Mouse (Mus musculus): ENCODE results near the gene Dot1l. TPM values are rescaled to one million over a fixed set of nuclear protein-coding genes. Genes with fewer than 3 reads are reported as not detected.
"Not testable (repeated sequence)": the region's sequence is repeated elsewhere in the genome, so short reads cannot be mapped to it uniquely, and the experiment has no call there.

The Dot1l gene
- polyA plus RNA-seq, 1 experiment from 2014 or later, result 19.2 TPM

- Histone ChIP-seq H3K4me3 (ENCODE audit: low read length) (peak overlapping the region; percentile 36), H3K36me3 (ENCODE audit: control insufficient read depth, insufficient read depth) (no peaks in the 10 kb centered on the region; the same call in 1 of the 2 replicates), H3K9me3 (replicated peaks; ENCODE audit: control insufficient read depth, low read length) (no peaks in the 10 kb centered on the region), H3K4me1 (ENCODE audit: control insufficient read depth, insufficient read depth, low read length) (peaks cover 42% of the 10 kb centered on the region), H3K27ac (ENCODE audit: low read length) (peak overlapping the region; percentile 49), H3K27me3 (ENCODE audit: control insufficient read depth, insufficient read depth, low read length) (peaks cover 4% of the 10 kb centered on the region; the same call in 1 of the 2 replicates), H3K4me2 (ENCODE audit: low read depth, low read length) (peak overlapping the region; percentile 57), H3K9ac (ENCODE audit: low read length) (peak overlapping the region; percentile 67)
- 0 out of 2 replicates have a peak, but pooled peaks have one; percentile 10 for ATAC-seq (replicated peaks; ENCODE audit: extremely low read depth, insufficient read depth, low FRiP score)
- WGBS, result 4% methylated on average over 20 of the region's 20 CpGs
Observed at GRCm38 (mm10) chr10:80810084-80810483, 55.1 kb downstream of the Dot1l start.

GRCm38 (mm10) chr10:80812391-80813041, 57.5 kb downstream of the Dot1l start:
- H3K4me1 ChIP-seq (ENCODE audit: control insufficient read depth, insufficient read depth, low read length), result peaks cover 26% of the 10 kb centered on the region
- WGBS, result 31% methylated on average over 5 of the region's 5 CpGs
- 0 out of 2 replicates have a peak overlapping the region, but pooled peaks have one; percentile 16 for H3K9ac ChIP-seq (ENCODE audit: low read length)
- H3K36me3 ChIP-seq (ENCODE audit: control insufficient read depth, insufficient read depth), result no peaks in the 10 kb centered on the region
- no peaks in the 10 kb centered on the region for H3K9me3 ChIP-seq (replicated peaks; ENCODE audit: control insufficient read depth, low read length)
- ATAC-seq (replicated peaks; ENCODE audit: extremely low read depth, insufficient read depth, low FRiP score), result no peak
- peaks cover 2% of the 10 kb centered on the region; the same call in 1 of the 2 replicates for H3K27me3 ChIP-seq (ENCODE audit: control insufficient read depth, insufficient read depth, low read length)
- no peak overlapping the region for H3K4me2 ChIP-seq (ENCODE audit: low read depth, low read length)
- no peak overlapping the region for H3K27ac ChIP-seq (ENCODE audit: low read length)
- H3K4me3 ChIP-seq (ENCODE audit: low read length), result no peak overlapping the region

- 0 out of 2 replicates have a peak within 1 kb of the TSS, but pooled peaks have one; percentile 16 for H3K9ac ChIP-seq (ENCODE audit: low read length)
- ATAC-seq (replicated peaks; ENCODE audit: extremely low read depth, insufficient read depth, low FRiP score), result no peak
Observed at GRCm38 (mm10) chr10:80813366-80813765, 58.4 kb downstream of the Dot1l start, which contains the start of gene Jsrp1. Gene Jsrp1, minus strand, starts transcription at chr10:80813498.

GRCm38 (mm10) chr10:80814800-80815199, 59.8 kb downstream of the Dot1l start:
- no peak for ATAC-seq (replicated peaks; ENCODE audit: extremely low read depth, insufficient read depth, low FRiP score)
- Histone ChIP-seq H3K36me3 (ENCODE audit: control insufficient read depth, insufficient read depth) (no peaks in the 10 kb centered on the region), H3K27ac (ENCODE audit: low read length) (no peak overlapping the region), H3K27me3 (ENCODE audit: control insufficient read depth, insufficient read depth, low read length) (peaks cover 2% of the 10 kb centered on the region; the same call in 1 of the 2 replicates), H3K4me3 (ENCODE audit: low read length) (no peak overlapping the region), H3K9ac (ENCODE audit: low read length) (no peak overlapping the region), H3K4me1 (ENCODE audit: control insufficient read depth, insufficient read depth, low read length) (peaks cover 7% of the 10 kb centered on the region), H3K4me2 (ENCODE audit: low read depth, low read length) (no peak overlapping the region), H3K9me3 (replicated peaks; ENCODE audit: control insufficient read depth, low read length) (no peaks in the 10 kb centered on the region)
- WGBS, result 66% methylated on average over 7 of the region's 7 CpGs

More at GRCm38 (mm10) chr10:80813366-80813765, 58.4 kb downstream of the Dot1l start, which contains the start of gene Jsrp1:
- 61% methylated on average over 4 of the region's 4 CpGs for WGBS
- Histone ChIP-seq H3K27ac (ENCODE audit: low read length) (no peak within 1 kb of the TSS), H3K9me3 (replicated peaks; ENCODE audit: control insufficient read depth, low read length) (no peaks in the 10 kb centered on the region), H3K36me3 (ENCODE audit: control insufficient read depth, insufficient read depth) (no peaks in the 10 kb centered on the region), H3K27me3 (ENCODE audit: control insufficient read depth, insufficient read depth, low read length) (peaks cover 2% of the 10 kb centered on the region; the same call in 1 of the 2 replicates), H3K4me3 (ENCODE audit: low read length) (no peak within 1 kb of the TSS), H3K4me2 (ENCODE audit: low read depth, low read length) (no peak within 1 kb of the TSS), H3K4me1 (ENCODE audit: control insufficient read depth, insufficient read depth, low read length) (peaks cover 19% of the 10 kb centered on the region)

GRCm38 (mm10) chr10:80816303-80816702, 61.3 kb downstream of the Dot1l start:
- H3K4me3 ChIP-seq (ENCODE audit: low read length); H3K4me2 ChIP-seq (ENCODE audit: low read depth, low read length); ATAC-seq (replicated peaks; ENCODE audit: extremely low read depth, insufficient read depth, low FRiP score); H3K27me3 ChIP-seq (ENCODE audit: control insufficient read depth, insufficient read depth, low read length); H3K27ac ChIP-seq (ENCODE audit: low read length); H3K9ac ChIP-seq (ENCODE audit: low read length); H3K36me3 ChIP-seq (ENCODE audit: control insufficient read depth, insufficient read depth); H3K9me3 ChIP-seq (replicated peaks; ENCODE audit: control insufficient read depth, low read length); H3K4me1 ChIP-seq (ENCODE audit: control insufficient read depth, insufficient read depth, low read length): not testable (repeated sequence)
- 86% methylated on average over 3 of the region's 3 CpGs for WGBS

- H3K36me3 ChIP-seq (ENCODE audit: control insufficient read depth, insufficient read depth), result no peaks in the 10 kb centered on the region
- H3K4me1 ChIP-seq (ENCODE audit: control insufficient read depth, insufficient read depth, low read length), result no peaks in the 10 kb centered on the region; the same call in 1 of the 2 replicates
- H3K27ac ChIP-seq (ENCODE audit: low read length), result no peak overlapping the region
- no peak overlapping the region for H3K4me3 ChIP-seq (ENCODE audit: low read length)
- no peak for ATAC-seq (replicated peaks; ENCODE audit: extremely low read depth, insufficient read depth, low FRiP score)
- H3K27me3 ChIP-seq (ENCODE audit: control insufficient read depth, insufficient read depth, low read length), result peaks cover 2% of the 10 kb centered on the region; the same call in 1 of the 2 replicates
- H3K9ac ChIP-seq (ENCODE audit: low read length), result no peak overlapping the region
- H3K9me3 ChIP-seq (replicated peaks; ENCODE audit: control insufficient read depth, low read length), result no peaks in the 10 kb centered on the region
- no peak overlapping the region for H3K4me2 ChIP-seq (ENCODE audit: low read depth, low read length)
- WGBS, result 68% methylated on average over 2 of the region's 2 CpGs
Observed at GRCm38 (mm10) chr10:80817164-80817563, 62.2 kb downstream of the Dot1l start.

- 83% methylated on average over 7 of the region's 7 CpGs for WGBS
- H3K36me3 ChIP-seq (ENCODE audit: control insufficient read depth, insufficient read depth); H3K4me2 ChIP-seq (ENCODE audit: low read depth, low read length); H3K4me1 ChIP-seq (ENCODE audit: control insufficient read depth, insufficient read depth, low read length); H3K27ac ChIP-seq (ENCODE audit: low read length); H3K9me3 ChIP-seq (replicated peaks; ENCODE audit: control insufficient read depth, low read length); ATAC-seq (replicated peaks; ENCODE audit: extremely low read depth, insufficient read depth, low FRiP score); H3K27me3 ChIP-seq (ENCODE audit: control insufficient read depth, insufficient read depth, low read length); H3K4me3 ChIP-seq (ENCODE audit: low read length); H3K9ac ChIP-seq (ENCODE audit: low read length): not testable (repeated sequence)
Observed at GRCm38 (mm10) chr10:80817955-80818354, 62.9 kb downstream of the Dot1l start.

- H3K9ac ChIP-seq (ENCODE audit: low read length), result no peak overlapping the region
- WGBS, result 53% methylated on average over 6 of the region's 6 CpGs
- H3K4me2 ChIP-seq (ENCODE audit: low read depth, low read length), result no peak overlapping the region
- H3K4me3 ChIP-seq (ENCODE audit: low read length), result no peak overlapping the region
- no peak for ATAC-seq (replicated peaks; ENCODE audit: extremely low read depth, insufficient read depth, low FRiP score)
- H3K36me3 ChIP-seq (ENCODE audit: control insufficient read depth, insufficient read depth), result no peaks in the 10 kb centered on the region
- H3K4me1 ChIP-seq (ENCODE audit: control insufficient read depth, insufficient read depth, low read length), result no peaks in the 10 kb centered on the region
- H3K27me3 ChIP-seq (ENCODE audit: control insufficient read depth, insufficient read depth, low read length), result no peaks in the 10 kb centered on the region
- no peaks in the 10 kb centered on the region for H3K9me3 ChIP-seq (replicated peaks; ENCODE audit: control insufficient read depth, low read length)
- no peak overlapping the region for H3K27ac ChIP-seq (ENCODE audit: low read length)
Observed at GRCm38 (mm10) chr10:80818599-80819281, 63.7 kb downstream of the Dot1l start.

- 48% methylated on average over 3 of the region's 3 CpGs for WGBS
- ATAC-seq (replicated peaks; ENCODE audit: extremely low read depth, insufficient read depth, low FRiP score), result no peak
- H3K4me1 ChIP-seq (ENCODE audit: control insufficient read depth, insufficient read depth, low read length), result no peaks in the 10 kb centered on the region
- H3K9me3 ChIP-seq (replicated peaks; ENCODE audit: control insufficient read depth, low read length), result no peaks in the 10 kb centered on the region
- H3K9ac ChIP-seq (ENCODE audit: low read length), result no peak overlapping the region
- no peak overlapping the region for H3K27ac ChIP-seq (ENCODE audit: low read length)
- H3K4me3 ChIP-seq (ENCODE audit: low read length), result no peak overlapping the region
- no peaks in the 10 kb centered on the region for H3K36me3 ChIP-seq (ENCODE audit: control insufficient read depth, insufficient read depth)
- H3K27me3 ChIP-seq (ENCODE audit: control insufficient read depth, insufficient read depth, low read length), result no peaks in the 10 kb centered on the region
- no peak overlapping the region for H3K4me2 ChIP-seq (ENCODE audit: low read depth, low read length)
Observed at GRCm38 (mm10) chr10:80819406-80819805, 64.4 kb downstream of the Dot1l start.

All from heart, embryonic 16.5 days (tissue).